Mouse (Mus musculus): ENCODE measurements at regions not wholly inside any gene's neighbourhood (a gene's known extent, or its start where the extent isn't known, plus 50 kb on each side); places are given as distances from the start of the nearest gene placed in this dataset.

- DNase-seq (ENCODE audit: low read depth, low spot score), result no peak
These were observed 175.4 kb upstream of the Dapk1 start for GRCm38 (mm10) chr13:60426192-60426840.

- DNase-seq (ENCODE audit: low read depth, low spot score), result no peak
These were observed 174.7 kb upstream of the Dapk1 start for GRCm38 (mm10) chr13:60427077-60427476.

- no peak for DNase-seq (ENCODE audit: low read depth, low spot score)
These were observed 173.9 kb upstream of the Dapk1 start for GRCm38 (mm10) chr13:60427755-60428385.

- no peak for DNase-seq (ENCODE audit: low read depth, low spot score)
These were observed 172.6 kb upstream of the Dapk1 start for GRCm38 (mm10) chr13:60429148-60429547.

- no peak for DNase-seq (ENCODE audit: low read depth, low spot score)
These were observed 170.3 kb upstream of the Dapk1 start for GRCm38 (mm10) chr13:60431412-60431811.

- no peak for DNase-seq (ENCODE audit: low read depth, low spot score)
These were observed 167.2 kb upstream of the Dapk1 start for GRCm38 (mm10) chr13:60434221-60435210.

GRCm38 (mm10) chr13:60435333-60435732 lies 166.4 kb upstream of the Dapk1 start:
- no peak for DNase-seq (ENCODE audit: low read depth, low spot score)

GRCm38 (mm10) chr13:60438177-60438576 lies 163.6 kb upstream of the Dapk1 start:
- DNase-seq (ENCODE audit: low read depth, low spot score), result no peak

GRCm38 (mm10) chr13:60440586-60440985 lies 161.2 kb upstream of the Dapk1 start:
- no peak for DNase-seq (ENCODE audit: low read depth, low spot score)

GRCm38 (mm10) chr13:60445164-60445563 lies 156.6 kb upstream of the Dapk1 start:
- DNase-seq (ENCODE audit: low read depth, low spot score), result no peak

- DNase-seq (ENCODE audit: low read depth, low spot score), result no peak
These were observed 154.8 kb upstream of the Dapk1 start for GRCm38 (mm10) chr13:60446926-60447325.

GRCm38 (mm10) chr13:60450721-60451506 lies 150.8 kb upstream of the Dapk1 start:
- no peak for DNase-seq (ENCODE audit: low read depth, low spot score)

- DNase-seq (ENCODE audit: low read depth, low spot score), result no peak
These were observed 147.8 kb upstream of the Dapk1 start for GRCm38 (mm10) chr13:60453821-60454483.

- DNase-seq (ENCODE audit: low read depth, low spot score), result no peak
These were observed 146.6 kb upstream of the Dapk1 start for GRCm38 (mm10) chr13:60455033-60455619.

GRCm38 (mm10) chr13:60455863-60456551 lies 145.7 kb upstream of the Dapk1 start:
- no peak for DNase-seq (ENCODE audit: low read depth, low spot score)

GRCm38 (mm10) chr13:60457277-60457676 lies 144.5 kb upstream of the Dapk1 start:
- DNase-seq (ENCODE audit: low read depth, low spot score), result no peak

- no peak for DNase-seq (ENCODE audit: low read depth, low spot score)
These were observed 142.7 kb upstream of the Dapk1 start for GRCm38 (mm10) chr13:60459002-60459401.

GRCm38 (mm10) chr13:60466553-60467313 lies 135.0 kb upstream of the Dapk1 start:
- DNase-seq (ENCODE audit: low read depth, low spot score), result no peak

Data from telencephalon, adult 2 months (tissue).